Mouse (Mus musculus) heart, embryonic 14.5 days (tissue): Measurements from ENCODE around the gene Kctd3. TPM values are rescaled to one million over a fixed set of nuclear protein-coding genes. Genes with fewer than 3 reads are reported as not detected.

Experiments used
- ATAC-seq: fragments of 200-750 bp; cut with Nextera tagmentation; 2 replicates; pipeline ENCODE4 v1.8.0; 2017; ENCODE audit warnings: low read depth, moderate TSS enrichment; ENCODE audit not compliant: insufficient number of reproducible peaks, insufficient read depth, low FRiP score
- H3K27ac ChIP-seq, 2 experiments: fragments of 200-500 bp in 1 of 2; fragments of 300-500 bp in 1 of 2; sonication (generic) in 1 of 2; replicated peaks in 1 of 2; 2 replicates each; pipeline ENCODE4 v1.5.1; 2012 to 2014; ENCODE audit warnings: low read depth in 2 of 2, low read length in 2 of 2, control low read depth in 1 of 2, mild to moderate bottlenecking in 1 of 2, mixed read lengths in 1 of 2; ENCODE audit not compliant: control insufficient read depth in 1 of 2, insufficient read depth in 1 of 2
- H3K27me3 ChIP-seq: fragments of 300-500 bp; sonication (generic); 2 replicates; pipeline ENCODE4 v1.6.1; 2014; ENCODE audit warnings: mild to moderate bottlenecking, low read length, control low read depth; ENCODE audit not compliant: control insufficient read depth, insufficient read depth
- H3K36me3 ChIP-seq: fragments of 300-500 bp; sonication (generic); 2 replicates; pipeline ENCODE4 v1.6.1; 2014; ENCODE audit warnings: mild to moderate bottlenecking, control low read depth, low read length, mixed read lengths; ENCODE audit not compliant: control insufficient read depth, insufficient read depth
- H3K4me1 ChIP-seq, 2 experiments: fragments of 200-500 bp in 1 of 2; fragments of 300-500 bp in 1 of 2; sonication (generic) in 1 of 2; 2 replicates each; pipeline ENCODE4 v1.6.1; 2012 to 2014; ENCODE audit warnings: low read length in 2 of 2, control low read depth in 1 of 2, mixed read lengths in 1 of 2; ENCODE audit not compliant: control insufficient read depth in 2 of 2, insufficient read depth in 2 of 2
- H3K4me2 ChIP-seq: fragments of 300-500 bp; sonication (generic); 2 replicates; pipeline ENCODE4 v1.6.1; 2014; ENCODE audit warnings: mild to moderate bottlenecking, low read length
- H3K4me3 ChIP-seq, 2 experiments: fragments of 200-500 bp in 1 of 2; fragments of 300-500 bp in 1 of 2; sonication (generic) in 1 of 2; 2 replicates each; pipeline ENCODE4 v1.5.1; 2012 to 2014; ENCODE audit warnings: low read length in 2 of 2, mild to moderate bottlenecking in 2 of 2, control low read depth in 1 of 2, low read depth in 1 of 2, moderate library complexity in 1 of 2; ENCODE audit not compliant: control insufficient read depth in 1 of 2, insufficient read depth in 1 of 2
- H3K9ac ChIP-seq: fragments of 300-500 bp; sonication (generic); 2 replicates; pipeline ENCODE4 v1.6.1; 2014; ENCODE audit warnings: mild to moderate bottlenecking, low read length
- H3K9me3 ChIP-seq: fragments of 300-500 bp; sonication (generic); 2 replicates; pipeline ENCODE4 v1.6.1; 2016; ENCODE audit warnings: low read length, control low read depth; ENCODE audit not compliant: control insufficient read depth
- whole genome bisulfite sequencing: fragments of 180-500 bp; shearing (Covaris S2); extraction: QIAGEN DNeasy Blood & Tissue Kit; methylation state at CpG from one replicate; pipeline ENCODE4 v1.1.7; 2014; 5-methylcytosine and 5-hydroxymethylcytosine counted together
- polyA plus RNA-seq: library from polyadenylated mRNA; unstranded; fragments of >200 nt; fragmentation: Nextera tagmentation; extraction: Ambion mirVana; gene quantifications from 2 replicates; pipeline ENCODE4 v1.2.1, GENCODE M21; 2014

Gene Kctd3
- polyA plus RNA-seq, 1 experiment from 2014 or later: 25.9 TPM

- WGBS: 85% methylated on average over 11 of the region's 11 CpGs
- Histone ChIP-seq H3K4me3 (no peak overlapping the region), H3K9ac (no peak overlapping the region), H3K27ac (no peak overlapping the region), H3K4me1 (no peaks in the 10 kb centered on the region; a peak in 1 of 4 replicates), H3K36me3 (no peaks in the 10 kb centered on the region), H3K27me3 (no peaks in the 10 kb centered on the region), H3K9me3 (no peaks in the 10 kb centered on the region), H3K4me2 (no peak overlapping the region)
- ATAC-seq: no peak
These were observed 60.8 kb downstream of the Kctd3 start for GRCm38 (mm10) chr1:188946849-188947248.

GRCm38 (mm10) chr1:188945326-188945725 lies 62.3 kb downstream of the Kctd3 start:
- 20% methylated on average over 8 of the region's 8 CpGs for WGBS
- Histone ChIP-seq H3K9ac (no peak overlapping the region), H3K9me3 (no peaks in the 10 kb centered on the region), H3K36me3 (no peaks in the 10 kb centered on the region), H3K27ac (no peak overlapping the region), H3K4me2 (no peak overlapping the region), H3K4me1 (no peaks in the 10 kb centered on the region; a peak in 1 of 4 replicates), H3K27me3 (no peaks in the 10 kb centered on the region), H3K4me3 (no peak overlapping the region)
- ATAC-seq: no peak

GRCm38 (mm10) chr1:188937246-188937780 lies 70.3 kb downstream of the Kctd3 start:
- Histone ChIP-seq H3K4me2 (no peak overlapping the region), H3K4me3 (no peak overlapping the region), H3K4me1 (no peaks in the 10 kb centered on the region), H3K27me3 (no peaks in the 10 kb centered on the region), H3K36me3 (no peaks in the 10 kb centered on the region), H3K9me3 (no peaks in the 10 kb centered on the region), H3K9ac (no peak overlapping the region), H3K27ac (no peak overlapping the region)
- 89% methylated on average over 14 of the region's 14 CpGs for WGBS
- ATAC-seq: no peak
